13 mouse cellular contexts compared by ENCODE assay signal in genomic region chr13:39894159-39894558, GRCm38 (mm10).
DNase-seq lines count a peak whose midpoint lies in the region; ATAC-seq lines count a peak whose summit lies in the region.
"Had no signal": no experiment of that assay in that cellular context is flagged by ENCODE, and none has a peak within 500 bp of the region (broad histone marks: within the 10 kb centered on the region; RNA-seq: fewer than 3 reads in every experiment).

No protein-coding gene starts in this region.

- peak; percentile 43 for DNase-seq in forebrain, embryonic 14.5 days (ENCODE audit: low spot score)
- no peak for DNase-seq in forebrain, embryonic 10.5 days (ENCODE audit: extremely low spot score, low spot score)
- peak; percentile 3 to 45 for DNase-seq in left cerebral cortex, postnatal 25 days (ENCODE audit: low spot score in 2 of 2)
- no peak for DNase-seq in left cerebral cortex, postnatal 4 days
- peak; percentile 24 for DNase-seq in R1 (ENCODE audit: low read depth, low spot score)
- DNase-seq in layer of hippocampus, adult 9-11 months: peak; percentile 14
- no peak for DNase-seq in ovary, postnatal 14 days (ENCODE audit: low spot score)
- no peak for DNase-seq in heart, postnatal 36 days
- DNase-seq: cerebellum, adult 8-10 months had no signal

- intact Hi-C loops in left cerebral cortex, postnatal 25 days (cut with DNase I): loop anchor here (5.0 to 10.0 kb wide), 2 partner anchors 709 to 853 kb away; no protein-coding TSS in a partner anchor
- intact Hi-C loops in left cerebral cortex, postnatal 4 days (cut with DNase I): no loop called here
- intact Hi-C loops in heart, postnatal 36 days (cut with DNase I): no loop called here

- H3K27ac ChIP-seq in forebrain, embryonic 14.5 days (ENCODE audit: low read depth, low read length): no peak overlapping the region
- no peak overlapping the region for H3K27ac ChIP-seq in forebrain, embryonic 10.5 days
- H3K27ac ChIP-seq: heart, embryonic 10.5 days; liver, embryonic 14.5 days; midbrain, embryonic 12.5 days had no signal

- H3K4me1 ChIP-seq in forebrain, embryonic 14.5 days (ENCODE audit: control insufficient read depth, insufficient read depth, low read length): no peaks in the 10 kb centered on the region
- no peaks in the 10 kb centered on the region for H3K4me1 ChIP-seq in forebrain, embryonic 10.5 days
- H3K4me1 ChIP-seq: heart, embryonic 10.5 days; midbrain, embryonic 12.5 days had no signal

- no peak overlapping the region for H3K4me3 ChIP-seq in forebrain, embryonic 14.5 days (ENCODE audit: low read depth, low read length)
- H3K4me3 ChIP-seq in forebrain, embryonic 10.5 days: no peak overlapping the region
- H3K4me3 ChIP-seq: heart, embryonic 10.5 days; midbrain, embryonic 12.5 days had no signal

- no peaks in the 10 kb centered on the region for H3K27me3 ChIP-seq in forebrain, embryonic 14.5 days (replicated peaks; ENCODE audit: control insufficient read depth, insufficient read depth, low read length)
- H3K27me3 ChIP-seq in forebrain, embryonic 10.5 days (ENCODE audit: poor library complexity, severe bottlenecking): no peaks in the 10 kb centered on the region; the same call in 1 of the 2 replicates

- H3K9ac ChIP-seq in forebrain, embryonic 14.5 days (ENCODE audit: low read length): no peak overlapping the region
- H3K9ac ChIP-seq: liver, embryonic 14.5 days; midbrain, embryonic 12.5 days had no signal

- H3K36me3 ChIP-seq in forebrain, embryonic 14.5 days (ENCODE audit: control insufficient read depth, insufficient read depth, low read length): no peaks in the 10 kb centered on the region
- no peaks in the 10 kb centered on the region for H3K36me3 ChIP-seq in forebrain, embryonic 10.5 days (replicated peaks)
- H3K36me3 ChIP-seq: heart, embryonic 10.5 days; midbrain, embryonic 12.5 days had no signal

- no peaks in the 10 kb centered on the region for H3K9me3 ChIP-seq in forebrain, embryonic 14.5 days (replicated peaks; ENCODE audit: control insufficient read depth, low read length)
- H3K9me3 ChIP-seq in forebrain, embryonic 10.5 days: no peaks in the 10 kb centered on the region
- H3K9me3 ChIP-seq: heart, embryonic 10.5 days; midbrain, embryonic 12.5 days had no signal

- 65% methylated on average over 5 of the region's 5 CpGs for WGBS in forebrain, embryonic 14.5 days
- 76% methylated on average over 5 of the region's 5 CpGs for WGBS in forebrain, embryonic 10.5 days

- ATAC-seq in forebrain, embryonic 14.5 days: peak; percentile 66; the same call in 1 of the 2 replicates
- ATAC-seq: activated CD4-positive, CD25-positive, alpha-beta regulatory T cell, adult 4 months had no signal

- no peak overlapping the region for H3K4me2 ChIP-seq in forebrain, embryonic 14.5 days (ENCODE audit: low read length)
- H3K4me2 ChIP-seq: midbrain, embryonic 12.5 days had no signal

Comparison
In these comparisons a context has a peak if more than half of its experiments do, and no peak if none do; other contexts are left out.
1. DNase-seq: peak in forebrain, embryonic 14.5 days (single experiment), left cerebral cortex, postnatal 25 days (2 of 2), R1 (single experiment) and layer of hippocampus, adult 9-11 months (single experiment); none in forebrain, embryonic 10.5 days (single experiment), left cerebral cortex, postnatal 4 days (single experiment), ovary, postnatal 14 days (single experiment) and heart, postnatal 36 days (0 of 2).